Mouse (Mus musculus) spleen, adult 2 months (tissue): ENCODE data around the gene Gstp1.

Source experiments
- CTCF ChIP-seq: fragments of 200-500 bp; IDR thresholded peaks from 2 replicates; pipeline ENCODE4 v1.5.1; 2011; ENCODE audit warnings: mild to moderate bottlenecking, inconsistent platforms; ENCODE audit not compliant: insufficient read depth, insufficient read length, insufficient replicate concordance; ENCODE audit errors: extremely low read depth
- POLR2A ChIP-seq: fragments of 200-500 bp; IDR thresholded peaks from 2 replicates; pipeline ENCODE4 v1.6.1; 2011; ENCODE audit warnings: low read depth, low read length, inconsistent platforms

DNA sequence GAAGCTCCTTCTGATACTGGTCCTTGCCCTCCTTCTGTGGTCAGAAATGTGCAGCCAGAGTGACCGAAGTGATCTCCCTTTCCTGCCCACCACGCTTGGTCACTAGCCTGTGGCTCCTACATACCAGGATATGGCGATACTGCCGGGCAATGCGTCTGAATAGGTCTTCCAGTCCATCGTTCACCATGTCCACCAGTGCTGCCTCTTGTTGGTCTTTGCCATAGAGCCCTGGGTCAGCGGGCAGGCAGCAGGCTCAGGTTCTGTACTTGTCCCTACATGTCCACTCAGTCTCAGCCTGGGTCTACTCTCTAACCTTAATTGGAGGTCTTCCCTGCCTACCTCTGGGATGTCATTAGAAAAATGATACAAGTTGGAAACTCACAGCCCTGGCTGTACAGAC, 20.2 kb upstream of the Gstp1 start:
- no peak for TF ChIP-seq CTCF
- no peak for TF ChIP-seq POLR2A
